Mouse (Mus musculus): ENCODE results near the gene Scrn1. TPM values are rescaled to one million over a fixed set of nuclear protein-coding genes. Genes with fewer than 3 reads are reported as not detected.
A peak's percentile ranks its signal among the peaks of the same experiment; 100 is the strongest.

The Scrn1 gene
- total RNA-seq, 2 experiments from 2014 or later = 11.8 to 12.7 TPM

DNA sequence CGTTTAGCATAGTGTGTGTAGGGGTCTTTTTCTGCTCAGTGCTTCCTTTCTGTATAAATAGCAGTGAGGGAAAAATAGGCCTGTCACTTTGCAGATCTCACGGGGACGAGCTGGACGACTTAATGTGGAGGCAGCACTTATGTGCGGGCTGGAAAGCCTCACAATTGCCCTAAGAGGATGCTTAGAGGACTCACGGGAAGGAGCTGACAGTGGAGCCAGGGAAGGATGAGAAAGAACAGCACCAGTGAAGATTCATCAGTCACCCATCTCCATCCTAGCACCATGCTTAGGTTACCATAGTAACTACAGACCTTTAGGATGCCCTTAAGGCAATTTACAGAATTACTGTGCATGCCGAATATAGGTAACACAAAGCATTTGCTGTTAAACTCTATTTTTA is 3.5 kb upstream of the Scrn1 start:
- DNase-seq (ENCODE audit: low spot score in 2 of 2) = no peak

DNA sequence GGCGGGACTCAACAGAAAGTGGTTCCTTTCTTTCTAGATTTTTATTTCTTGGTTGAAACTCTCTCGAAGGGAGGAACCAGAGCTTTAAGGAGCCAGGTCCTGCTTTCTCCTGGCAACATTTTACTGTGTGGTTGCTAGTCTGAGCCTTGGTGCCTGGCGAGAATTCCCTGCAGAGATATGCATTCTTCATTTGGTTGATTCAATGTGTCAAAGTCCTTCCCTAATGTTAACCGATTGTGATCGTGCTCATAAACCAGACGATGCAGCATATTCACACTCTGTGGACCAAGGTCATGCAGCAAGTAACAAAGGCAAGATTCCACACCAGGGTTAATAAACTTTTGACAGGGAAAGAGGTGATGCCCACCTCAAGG is 244 bp upstream of the Scrn1 start:
- no peak for DNase-seq (ENCODE audit: low spot score in 2 of 2)

DNA sequence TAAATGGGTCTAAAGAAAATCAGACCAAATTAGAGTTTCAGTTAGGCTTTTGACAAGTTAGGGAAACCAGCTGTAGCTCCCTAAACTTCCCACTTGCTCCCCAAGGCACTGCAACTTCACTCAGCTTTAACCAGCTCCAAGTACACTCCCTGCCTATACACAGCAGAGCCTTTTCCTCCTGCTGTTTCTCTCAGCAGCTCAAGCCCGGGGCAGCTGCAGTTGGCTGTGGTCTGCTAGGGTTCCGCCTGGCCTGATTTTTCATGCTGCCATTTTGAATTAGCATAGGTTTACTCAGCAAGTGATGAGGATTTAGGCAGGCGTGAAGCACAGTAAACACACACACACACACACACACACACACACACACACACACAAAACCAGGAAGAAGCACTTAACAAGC is 1.3 kb downstream of the Scrn1 start:
- no peak for DNase-seq (ENCODE audit: low spot score in 2 of 2)

- DNase-seq (ENCODE audit: low spot score in 2 of 2) = no peak
These were observed 1.7 kb downstream of the Scrn1 start for GRCm38 (mm10) chr6:54564506-54564991.

DNA sequence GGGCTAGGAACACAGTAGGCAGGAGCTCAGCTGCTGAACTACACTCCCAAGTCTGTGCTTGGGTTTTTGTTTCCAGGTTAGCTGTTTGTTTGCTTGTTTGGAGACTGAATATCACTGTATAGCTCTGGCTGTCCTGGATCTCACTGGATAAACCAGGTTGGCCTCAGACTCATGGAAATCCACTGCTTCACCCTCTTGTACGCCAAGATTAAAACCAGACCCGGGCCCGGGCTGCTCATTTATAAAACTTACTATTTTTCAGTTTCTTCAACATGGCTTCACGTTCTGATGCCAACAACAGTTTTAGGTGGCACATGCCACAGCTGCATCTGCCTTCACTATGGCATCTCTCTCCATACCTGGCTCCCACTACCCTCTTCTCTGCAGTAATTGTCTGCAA is 2.7 kb downstream of the Scrn1 start:
- no peak for DNase-seq (ENCODE audit: low spot score in 2 of 2)

- DNase-seq (ENCODE audit: low spot score in 2 of 2) = no peak
These were observed 4.1 kb downstream of the Scrn1 start for GRCm38 (mm10) chr6:54562018-54562809.

DNA sequence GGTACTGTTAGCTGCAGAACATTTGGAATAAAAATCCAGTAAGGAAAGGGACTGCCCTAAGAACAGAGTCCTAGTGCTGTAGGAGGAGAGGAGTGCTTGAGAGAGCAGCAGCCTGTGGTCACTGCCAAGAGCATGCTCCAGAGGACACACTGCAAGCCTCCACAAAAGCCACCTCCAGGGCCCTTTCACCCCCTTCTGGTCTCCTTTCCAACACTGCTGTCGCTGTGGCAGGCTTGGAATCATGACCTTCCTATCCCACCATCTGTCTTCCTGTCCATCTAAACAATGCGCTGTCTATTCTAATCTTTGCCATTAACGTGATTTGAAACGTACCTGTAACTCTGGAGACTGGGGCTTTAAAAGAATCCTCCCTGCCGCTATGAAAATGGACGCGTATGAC is 7.8 kb downstream of the Scrn1 start:
- DNase-seq (ENCODE audit: low spot score in 2 of 2) = no peak

- DNase-seq (ENCODE audit: low spot score in 2 of 2) = no peak
These were observed 8.6 kb downstream of the Scrn1 start for GRCm38 (mm10) chr6:54557671-54558070.

DNA sequence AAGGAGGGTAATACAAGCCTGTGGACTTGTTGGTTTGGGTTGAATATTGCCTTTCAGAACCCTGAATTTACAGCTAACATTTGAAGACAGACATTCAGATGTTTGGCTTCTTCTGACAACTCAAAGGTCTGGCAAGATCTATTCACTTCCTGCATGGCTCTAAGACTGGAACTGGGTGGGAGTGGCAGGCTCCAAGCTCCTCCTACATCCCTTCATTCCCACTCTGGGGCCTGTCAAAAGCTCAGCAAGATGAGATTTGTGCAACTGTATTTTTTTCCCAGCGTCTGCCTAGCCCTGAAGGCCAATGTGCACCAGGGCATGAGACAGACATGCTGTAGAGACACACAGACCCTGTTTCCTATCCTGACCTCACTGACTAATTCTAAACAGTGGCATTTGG is 10.5 kb downstream of the Scrn1 start:
- DNase-seq (ENCODE audit: low spot score in 2 of 2) = no peak

- no peak for DNase-seq (ENCODE audit: low spot score in 2 of 2)
These were observed 11.8 kb downstream of the Scrn1 start for GRCm38 (mm10) chr6:54554341-54555110.

GRCm38 (mm10) chr6:54553632-54554031 is 12.7 kb downstream of the Scrn1 start:
- DNase-seq (ENCODE audit: low spot score in 2 of 2) = no peak

DNA sequence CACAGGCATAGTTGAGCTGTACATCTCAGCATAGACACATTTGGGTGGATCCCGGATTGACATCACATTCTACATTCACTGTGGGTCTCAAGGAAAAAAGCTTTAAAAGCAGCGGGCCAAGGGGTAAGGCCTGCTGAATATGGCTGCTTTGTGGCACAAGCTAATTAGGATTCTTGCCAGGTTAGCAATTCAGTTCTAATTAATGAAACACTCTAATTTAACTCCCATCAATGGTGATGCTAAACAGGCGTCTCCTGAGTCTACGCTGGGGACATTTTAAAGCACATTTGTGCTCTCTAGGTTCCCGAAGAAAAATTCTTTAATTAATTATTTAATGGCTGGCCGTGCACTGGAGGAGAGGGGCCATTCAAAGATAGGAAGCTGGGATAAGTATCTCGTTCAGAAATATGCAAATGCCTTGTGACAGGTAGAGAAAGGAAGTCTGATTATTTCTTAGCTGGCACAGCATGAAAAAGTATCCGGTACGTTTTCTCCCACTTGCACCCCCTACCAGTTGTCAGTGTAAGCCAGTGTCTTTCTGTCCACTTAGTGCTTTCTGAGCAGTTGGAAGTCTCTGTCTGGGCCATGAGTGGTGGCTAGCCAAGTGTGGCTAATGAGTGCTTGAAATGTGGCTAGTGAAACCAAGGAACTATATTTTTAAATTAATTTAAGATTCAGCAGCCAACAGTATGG is 13.4 kb downstream of the Scrn1 start:
- no peak for DNase-seq (ENCODE audit: low spot score in 2 of 2)

- no peak for DNase-seq (ENCODE audit: low spot score in 2 of 2)
These were observed 15.4 kb downstream of the Scrn1 start for GRCm38 (mm10) chr6:54550801-54551323.

DNA sequence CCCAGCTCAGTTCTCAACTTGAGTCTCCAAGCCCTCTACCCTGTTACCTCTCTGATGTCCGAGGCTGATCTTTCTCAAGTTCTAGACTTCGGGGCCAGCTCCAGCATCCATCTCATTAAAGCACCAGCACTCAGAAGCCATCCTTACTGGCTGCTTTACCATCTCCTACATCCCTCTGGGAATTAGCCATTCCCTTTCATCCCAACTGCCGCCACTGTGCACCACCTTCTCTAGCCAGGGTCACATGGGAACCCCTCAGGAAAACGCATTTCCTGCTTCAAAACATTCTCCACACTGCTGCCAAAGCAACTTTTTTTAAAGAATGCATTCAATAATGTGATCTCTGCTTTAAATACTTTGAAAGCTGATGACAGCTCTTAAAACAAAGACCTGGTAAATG is 17.0 kb downstream of the Scrn1 start:
- no peak for DNase-seq (ENCODE audit: low spot score in 2 of 2)

GRCm38 (mm10) chr6:54548314-54549019 is 17.8 kb downstream of the Scrn1 start:
- peak in 1 of 2 experiments; percentile 24 for DNase-seq (ENCODE audit: low spot score in 2 of 2)

- DNase-seq (ENCODE audit: low spot score in 2 of 2) = peak in 1 of 2 experiments; percentile 5
These were observed 22.6 kb downstream of the Scrn1 start for GRCm38 (mm10) chr6:54543646-54544045.

GRCm38 (mm10) chr6:54542836-54543235 is 23.5 kb downstream of the Scrn1 start:
- no peak for DNase-seq (ENCODE audit: low spot score in 2 of 2)

GRCm38 (mm10) chr6:54540252-54540887 is 25.9 kb downstream of the Scrn1 start:
- DNase-seq (ENCODE audit: low spot score in 2 of 2) = no peak

DNA sequence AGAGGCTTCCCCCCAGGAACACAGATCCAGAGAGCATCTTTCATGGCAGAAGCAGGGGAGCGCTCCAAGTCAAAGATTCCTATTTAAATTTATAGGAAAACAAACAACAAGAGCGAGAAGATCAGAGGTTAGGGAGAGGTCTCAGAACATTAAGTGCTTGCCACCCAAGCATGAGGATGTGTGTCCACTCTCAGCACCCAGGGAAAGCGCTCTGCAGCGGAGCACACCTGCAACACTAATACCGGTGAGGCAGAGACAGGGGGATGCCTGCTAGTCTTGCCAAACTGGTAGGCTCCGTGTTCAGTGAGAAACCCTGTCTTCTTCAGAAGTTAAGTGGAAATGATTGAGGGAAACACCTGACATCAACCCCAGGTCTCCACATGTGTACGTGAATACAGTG is 26.9 kb downstream of the Scrn1 start:
- no peak for DNase-seq (ENCODE audit: low spot score in 2 of 2)

- DNase-seq (ENCODE audit: low spot score in 2 of 2) = no peak
These were observed 27.5 kb downstream of the Scrn1 start for GRCm38 (mm10) chr6:54538773-54539173.
